Mouse (Mus musculus): ENCODE data around the gene S100pbp.
A peak's percentile ranks its signal among the peaks of the same experiment; 100 is the strongest.

S100pbp gene

DNA sequence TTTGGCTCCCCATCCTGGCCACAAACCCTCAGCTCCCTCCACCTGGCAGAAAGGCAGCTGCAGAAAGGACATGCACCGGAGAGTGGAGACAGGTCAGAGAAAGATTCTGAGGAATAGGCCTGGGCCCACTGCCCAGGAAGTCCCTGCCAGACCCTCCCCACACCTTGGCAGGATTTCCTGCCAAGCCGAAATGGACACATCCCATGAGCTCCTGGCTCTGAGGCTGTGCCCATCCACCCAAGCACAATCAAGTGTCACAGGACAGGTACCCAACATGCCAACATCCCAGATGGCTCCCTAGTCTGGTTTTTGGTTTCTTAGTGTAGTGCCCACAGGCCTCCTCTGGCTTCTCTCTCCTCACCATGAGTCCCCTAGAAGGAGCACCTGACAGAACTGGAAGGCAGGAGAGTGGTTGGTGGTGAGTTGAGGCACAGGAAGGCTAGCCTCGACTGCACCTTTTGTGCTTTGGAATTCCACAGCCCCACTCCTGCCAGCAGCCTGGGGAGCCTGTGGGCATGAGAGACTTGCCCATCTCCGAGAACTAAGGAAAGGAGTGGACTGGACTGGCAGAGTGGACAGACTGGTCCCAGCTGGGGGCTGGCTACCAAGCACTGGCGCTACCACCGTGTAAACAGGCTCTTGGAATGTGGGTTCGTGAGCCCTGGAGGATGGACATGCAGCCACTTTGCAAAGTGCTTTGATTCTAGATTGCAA is 31.0 kb upstream of the S100pbp start:
- no peak for DNase-seq (ENCODE audit: low spot score)

DNA sequence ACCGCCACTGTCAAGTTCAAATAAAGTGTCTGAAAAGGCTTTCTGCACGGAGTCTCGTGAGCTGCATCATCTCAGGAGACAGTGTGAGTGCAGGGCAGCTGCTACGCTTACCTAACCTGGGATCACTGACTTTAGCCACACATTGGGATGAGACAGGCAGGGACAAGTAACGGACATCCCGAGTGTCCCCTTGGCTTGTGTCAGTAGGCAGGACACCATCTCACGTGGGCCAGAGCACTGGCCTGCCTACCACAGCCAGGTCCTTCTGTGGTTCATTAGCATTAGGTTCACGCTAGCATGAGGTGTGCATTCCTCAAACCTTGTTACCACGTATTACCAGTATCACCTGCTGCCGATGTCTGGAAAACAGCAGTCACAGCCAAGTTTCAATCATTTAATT is 29.7 kb upstream of the S100pbp start:
- no peak for DNase-seq (ENCODE audit: low spot score)

DNA sequence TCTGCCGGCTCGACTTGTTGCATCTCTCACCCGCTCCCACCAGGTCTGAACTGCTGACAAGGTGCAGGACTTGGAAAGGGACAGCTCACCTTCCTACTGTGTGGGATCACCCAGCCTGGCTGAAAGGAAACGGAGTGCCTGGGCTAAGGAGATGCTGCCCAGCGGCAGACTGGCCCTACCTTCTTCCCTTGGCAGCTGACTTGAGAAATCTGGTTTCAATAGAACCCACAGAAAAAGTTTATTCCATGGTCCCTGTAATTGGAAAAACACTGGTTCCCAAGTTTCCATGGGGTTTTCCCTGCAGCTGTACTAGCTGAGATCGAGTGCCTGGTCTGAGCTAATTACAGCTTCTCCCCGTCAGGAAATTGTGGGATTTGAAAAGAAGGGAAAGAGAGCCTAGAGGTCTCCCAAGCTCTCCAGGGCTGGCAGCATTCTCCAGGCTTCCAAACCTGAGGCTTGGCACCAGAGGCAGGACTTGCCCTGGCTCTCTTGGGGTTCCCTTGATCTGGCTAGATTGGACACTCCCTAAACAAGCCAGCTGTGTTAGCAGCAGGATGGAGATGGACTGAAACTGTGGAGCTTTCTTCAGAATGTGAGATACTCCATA is 29.1 kb upstream of the S100pbp start:
- DNase-seq (ENCODE audit: low spot score) = no peak

DNA sequence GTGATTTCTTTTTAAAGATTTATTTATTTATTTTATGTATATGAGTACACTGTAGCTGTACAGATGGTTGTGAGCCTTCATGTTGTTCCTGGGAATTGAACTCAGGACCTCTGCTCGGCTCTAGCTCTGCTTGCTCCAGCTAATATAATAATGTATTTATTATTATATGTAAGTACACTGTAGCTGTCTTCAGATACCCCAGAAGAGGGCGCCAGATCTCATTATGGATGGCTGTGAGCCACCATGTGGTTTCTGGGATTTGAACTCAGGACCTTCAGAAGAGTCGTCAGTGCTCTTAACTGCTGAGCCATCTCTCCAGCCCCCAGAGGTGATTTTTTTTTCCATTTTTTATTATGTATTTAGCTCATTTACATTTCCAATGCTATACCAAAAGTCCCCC is 23.0 kb upstream of the S100pbp start:
- DNase-seq (ENCODE audit: low spot score) = peak; percentile 30

DNA sequence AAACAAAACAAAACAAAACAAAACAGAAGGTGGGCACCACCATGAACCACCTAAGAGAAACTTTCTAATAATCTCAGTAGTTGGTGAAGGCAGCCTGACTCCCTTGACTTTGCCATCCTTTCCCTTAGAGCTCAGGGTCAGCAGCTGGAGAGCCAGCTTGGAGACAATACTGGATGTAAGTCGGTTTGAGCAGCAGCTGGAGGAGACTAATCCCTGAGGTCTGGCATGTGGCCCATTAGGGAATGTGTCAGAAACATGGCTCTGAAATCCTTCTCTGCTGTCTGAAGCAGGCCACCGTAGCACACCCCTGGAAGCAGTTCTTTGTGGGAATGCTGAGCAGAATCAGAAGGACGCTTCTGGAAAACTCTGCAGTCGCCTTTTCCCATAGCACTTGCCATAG is 21.9 kb upstream of the S100pbp start:
- DNase-seq (ENCODE audit: low spot score) = no peak

DNA sequence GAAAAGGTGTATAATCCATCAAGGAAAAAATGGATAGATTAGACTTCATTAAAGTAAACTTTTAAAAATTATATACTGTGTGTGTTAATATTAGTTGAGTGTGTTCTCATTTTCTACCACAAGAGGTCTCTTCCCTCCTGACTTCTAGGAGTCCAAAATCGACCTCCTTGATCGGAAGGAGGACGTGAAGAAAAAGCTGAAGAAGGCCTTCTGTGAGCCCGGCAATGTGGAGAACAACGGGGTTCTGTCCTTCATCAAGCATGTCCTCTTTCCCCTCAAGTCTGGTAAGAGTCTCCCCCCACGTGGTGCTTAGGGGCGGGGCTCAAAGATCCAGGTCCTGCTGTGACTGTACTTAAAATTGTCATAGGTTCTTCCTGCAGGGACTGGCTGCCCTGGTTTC is 20.0 kb upstream of the S100pbp start:
- peak; percentile 63 for DNase-seq (ENCODE audit: low spot score)

DNA sequence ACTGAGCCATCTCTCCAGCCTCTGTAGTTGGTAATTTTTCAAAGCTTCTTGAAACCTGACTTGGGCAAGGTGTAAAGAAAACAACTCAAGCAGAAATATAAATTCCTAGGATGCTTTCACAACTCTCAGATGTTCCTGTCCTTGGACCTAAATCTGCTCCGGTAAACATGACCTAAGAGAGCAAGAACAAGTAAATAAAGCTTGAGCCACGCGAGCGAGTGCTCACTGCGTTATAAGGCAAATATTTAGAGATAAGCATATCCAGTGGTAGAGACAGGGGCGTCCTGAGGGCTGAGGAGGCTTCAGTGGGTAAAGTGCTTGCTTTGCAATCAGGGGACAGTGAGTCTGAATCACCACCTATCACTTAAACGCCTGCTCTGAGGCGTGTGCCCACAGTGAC is 17.3 kb upstream of the S100pbp start:
- no peak for DNase-seq (ENCODE audit: low spot score)

DNA sequence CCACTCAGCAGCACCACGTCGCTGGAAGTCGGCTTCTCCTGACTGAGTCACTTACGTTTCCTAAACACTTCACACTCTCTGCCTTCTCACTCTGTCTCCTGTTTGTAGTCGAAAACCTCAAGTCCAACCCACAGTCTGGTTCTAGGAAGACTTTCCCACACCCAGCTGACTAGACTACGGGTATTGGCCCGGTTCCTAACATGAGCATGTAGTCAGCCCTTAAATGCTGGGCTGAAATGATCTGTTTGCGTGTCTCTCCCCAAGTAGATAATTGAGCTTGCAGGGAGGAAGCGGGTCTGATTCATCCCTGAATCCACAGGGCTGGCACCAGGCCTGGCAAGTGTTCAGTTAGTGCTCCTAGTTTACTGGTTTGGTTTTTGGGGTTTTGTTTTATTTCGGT is 15.1 kb upstream of the S100pbp start:
- no peak for DNase-seq (ENCODE audit: low spot score)

DNA sequence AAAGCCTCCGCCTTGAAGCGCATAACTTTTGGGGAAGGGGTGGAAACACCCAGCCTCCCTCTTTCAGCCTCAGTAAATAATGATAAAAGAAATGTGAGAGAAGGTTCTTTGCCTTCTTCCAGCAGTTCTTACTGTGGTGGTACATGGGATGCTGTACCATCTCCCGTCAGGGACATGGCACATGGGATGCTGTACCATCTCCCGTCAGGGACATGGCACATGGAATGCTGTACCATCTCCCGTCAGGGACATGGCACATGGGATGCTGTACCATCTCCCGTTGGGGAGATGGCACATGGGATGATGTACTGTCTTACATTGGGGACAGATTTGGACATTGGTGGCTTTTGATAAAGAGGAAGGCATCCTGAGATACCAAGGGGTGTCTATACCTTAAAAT is 8.0 kb upstream of the S100pbp start:
- DNase-seq (ENCODE audit: low spot score) = no peak

DNA sequence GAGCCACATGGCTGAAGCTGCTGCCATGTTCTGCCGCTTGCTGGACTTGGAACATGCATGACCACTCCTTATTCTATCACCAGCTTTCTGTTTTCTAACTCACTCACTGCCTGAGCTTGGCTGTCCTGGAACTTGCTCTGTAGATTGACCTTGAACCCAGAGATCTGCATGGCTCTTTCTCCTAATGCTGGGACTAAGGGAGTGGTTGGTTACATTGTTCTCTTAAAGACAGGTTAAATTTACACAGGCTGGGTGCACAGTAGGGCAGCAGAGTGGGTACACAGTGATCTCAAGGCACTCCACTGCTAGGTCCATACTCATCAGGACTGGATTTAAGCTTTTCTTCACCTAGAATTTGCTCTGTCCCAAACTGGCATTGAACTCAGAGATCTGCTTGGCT is 4.8 kb upstream of the S100pbp start:
- DNase-seq (ENCODE audit: low spot score) = no peak

DNA sequence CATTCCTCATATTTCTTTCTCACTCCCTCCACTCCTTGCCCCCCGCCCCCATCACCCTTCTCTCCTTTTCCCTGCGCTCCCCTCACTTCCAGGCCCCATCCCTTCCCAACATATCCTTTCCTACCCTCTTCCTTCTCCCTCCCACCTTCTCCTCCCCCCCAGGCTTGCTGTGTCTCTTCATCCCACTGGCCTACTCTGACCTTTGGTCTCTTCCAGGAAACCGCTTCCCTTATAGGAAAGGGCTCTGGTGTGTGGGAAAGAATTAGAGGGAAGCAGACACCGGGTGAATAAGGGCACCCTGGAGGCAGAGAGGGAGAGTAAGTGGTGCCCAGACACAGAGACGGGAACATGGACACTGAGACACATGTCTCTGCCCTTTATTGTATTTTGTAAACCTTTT is 2.2 kb upstream of the S100pbp start:
- no peak for DNase-seq (ENCODE audit: low spot score)

DNA sequence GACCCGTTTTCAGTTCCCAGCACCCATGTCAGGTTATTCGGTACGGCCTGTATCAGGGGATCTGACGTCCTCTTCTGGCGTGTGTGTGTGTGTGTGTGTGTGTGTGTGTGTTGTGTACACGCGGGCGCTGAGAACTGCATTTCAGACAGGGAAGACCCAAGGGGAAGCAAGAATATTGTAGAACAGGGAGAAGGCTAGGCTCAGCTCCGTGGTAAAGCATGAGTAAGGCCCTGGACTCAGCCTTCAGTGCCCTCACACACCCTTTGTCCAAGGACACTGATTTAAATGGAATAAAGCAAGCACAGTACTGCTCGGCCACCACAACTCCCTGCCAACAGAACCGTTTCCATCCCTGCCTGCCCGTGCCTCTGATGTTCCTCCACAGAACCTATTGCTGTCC is 1.0 kb upstream of the S100pbp start:
- DNase-seq (ENCODE audit: low spot score) = peak; percentile 25

DNA sequence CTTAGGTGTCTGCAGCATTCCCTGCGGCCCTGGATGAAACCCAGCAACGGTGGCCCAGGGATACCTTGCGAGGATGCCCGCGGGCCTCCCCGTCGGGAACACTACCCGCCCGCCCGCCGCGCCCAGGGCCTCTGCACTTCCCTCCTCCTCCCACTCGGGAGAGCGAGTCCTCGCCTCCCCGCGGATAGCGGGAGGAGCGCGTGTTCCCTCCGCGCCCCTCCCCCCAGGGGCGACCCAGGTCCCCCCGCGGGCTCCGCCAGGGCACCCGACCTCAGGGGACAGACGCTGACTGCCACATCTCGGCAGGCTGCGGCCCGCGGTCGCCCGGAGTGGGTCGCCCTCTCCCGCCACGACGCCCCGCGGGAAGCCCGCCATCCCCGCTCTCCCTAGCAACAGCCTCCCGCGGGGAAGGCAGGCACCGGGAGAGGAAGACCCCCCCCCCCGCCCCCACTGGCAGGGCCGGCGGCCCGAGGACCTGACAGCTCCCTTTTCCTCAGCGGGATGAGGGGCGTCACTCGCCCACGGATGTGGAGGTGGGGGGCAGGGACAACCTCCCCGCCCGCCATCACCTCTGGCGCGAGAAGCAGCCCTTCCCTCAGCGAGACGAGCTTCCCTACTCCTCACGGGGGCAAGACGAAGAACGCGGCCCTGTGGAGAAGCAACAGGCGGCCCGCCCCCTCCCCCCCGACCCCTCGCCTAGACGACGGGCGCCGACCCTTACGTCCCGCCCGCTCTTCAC is 555 bp downstream of the S100pbp start:
- DNase-seq (ENCODE audit: low spot score) = peak; percentile 59

DNA sequence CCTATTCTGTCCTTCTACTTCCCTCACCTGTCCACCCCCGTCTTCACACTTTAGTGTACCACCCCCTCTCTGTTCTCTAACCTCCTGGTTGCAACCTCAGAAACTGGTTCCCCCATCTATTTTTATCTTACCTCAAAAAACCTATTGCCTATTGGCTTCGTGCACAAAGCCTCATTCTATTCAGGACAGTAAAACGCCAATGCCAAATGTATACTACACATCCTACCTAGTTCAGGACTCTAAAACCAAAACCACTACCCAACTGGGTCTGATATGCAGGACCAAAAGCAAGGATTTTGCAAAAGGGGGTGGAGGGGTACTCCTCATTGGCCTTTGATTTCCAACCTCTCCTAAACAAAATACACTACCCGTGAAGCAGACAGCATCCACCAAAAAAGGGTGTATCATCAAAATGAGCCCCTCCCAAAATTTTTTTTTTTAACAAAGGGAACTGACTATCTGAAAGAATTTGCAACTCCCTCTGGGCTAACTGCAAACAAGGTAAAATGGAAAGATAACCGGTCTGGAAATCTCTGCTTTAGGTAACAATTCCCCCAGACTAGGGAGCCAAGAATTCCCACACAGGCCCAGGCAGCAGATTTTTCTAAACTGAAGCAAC is 1.4 kb downstream of the S100pbp start:
- no peak for DNase-seq (ENCODE audit: low spot score)

DNA sequence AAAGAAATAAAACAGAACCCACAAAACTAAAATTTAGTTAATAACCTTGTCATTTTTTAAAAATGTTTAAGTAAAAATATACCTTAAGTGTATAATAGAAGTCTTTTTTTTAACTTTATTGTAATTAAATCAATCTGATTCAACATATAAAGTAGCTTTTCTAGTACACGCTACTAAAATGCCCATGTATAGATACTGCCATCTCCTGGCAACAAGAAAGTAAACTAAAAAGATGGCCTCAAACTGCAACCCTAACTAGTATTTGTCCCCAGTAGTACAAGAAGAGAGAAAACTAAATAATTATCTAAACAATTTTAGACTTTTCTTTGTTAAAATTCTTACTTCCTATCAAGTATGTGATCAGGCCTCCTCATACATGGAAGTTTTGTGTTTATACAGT is 10.0 kb downstream of the S100pbp start:
- DNase-seq (ENCODE audit: low spot score) = no peak

DNA sequence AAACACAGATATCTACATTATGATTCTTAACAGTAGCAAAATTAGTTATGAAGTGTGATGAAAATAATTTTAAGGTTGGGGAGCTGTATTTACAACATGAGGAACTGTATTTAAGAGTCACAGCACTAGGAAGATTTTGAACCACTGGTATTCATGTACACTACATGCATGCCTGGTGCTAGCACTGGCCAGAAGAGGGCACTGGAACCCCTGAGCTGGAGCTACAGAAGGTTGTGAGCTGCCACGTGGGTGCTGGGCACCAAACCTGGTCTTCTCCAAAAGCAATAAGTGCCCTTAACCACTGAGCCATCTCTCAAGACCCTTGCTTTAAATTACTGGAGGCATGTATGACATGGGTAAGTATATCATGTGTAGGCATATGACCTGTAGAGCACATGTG is 17.0 kb downstream of the S100pbp start:
- no peak for DNase-seq (ENCODE audit: low spot score)

DNA sequence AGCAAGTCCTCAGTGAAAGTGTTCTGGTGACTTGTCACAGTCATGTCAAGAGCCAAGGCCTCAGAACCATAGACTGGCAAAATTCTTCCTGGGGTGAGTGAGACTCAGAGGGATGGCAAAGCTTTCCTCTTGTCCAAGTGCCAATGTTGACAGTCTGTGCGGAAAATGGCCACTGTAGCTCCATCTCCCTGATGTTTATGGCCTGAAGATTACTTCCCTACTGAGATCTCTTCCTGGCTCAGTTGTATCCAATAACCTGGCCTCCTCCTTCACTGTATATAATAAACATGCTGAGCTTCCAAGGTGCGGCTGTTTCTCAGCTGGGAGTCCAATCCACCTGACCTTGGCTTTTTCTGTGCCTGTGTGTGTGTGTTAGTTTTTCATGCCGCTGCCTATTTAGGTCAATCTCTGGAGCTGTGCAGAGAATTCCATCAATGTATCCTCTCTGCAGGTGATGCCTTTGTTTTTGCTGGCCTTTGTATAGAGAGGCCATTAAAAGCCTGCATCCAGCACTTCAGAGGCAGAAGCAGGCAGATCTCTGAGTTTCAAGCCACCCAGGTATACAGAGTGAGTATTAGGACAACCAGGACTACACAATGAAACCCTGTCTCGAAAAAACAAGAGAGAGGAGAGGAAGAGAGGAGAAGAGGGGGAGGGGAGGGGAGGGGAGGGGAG is 27.8 kb downstream of the S100pbp start:
- no peak for DNase-seq (ENCODE audit: low spot score)

DNA sequence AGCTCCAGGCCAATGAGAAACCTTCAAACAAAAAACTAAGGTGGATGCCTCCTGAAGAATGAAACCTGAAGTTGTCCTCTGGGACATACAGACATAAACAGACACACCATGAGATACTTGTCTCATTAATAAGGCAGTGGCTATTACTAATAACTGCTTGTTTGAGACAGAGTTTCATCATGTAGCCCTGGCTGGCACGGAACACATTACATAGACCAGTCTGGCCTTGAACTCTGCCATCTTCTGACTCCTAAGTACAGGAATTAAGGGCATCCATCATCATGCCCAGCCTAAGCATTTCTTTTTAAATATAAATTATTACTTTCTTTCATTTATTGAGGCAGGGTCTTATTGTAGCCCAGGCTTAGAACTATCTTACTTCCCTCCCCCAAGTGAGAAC is 28.5 kb downstream of the S100pbp start:
- DNase-seq (ENCODE audit: low spot score) = no peak

DNA sequence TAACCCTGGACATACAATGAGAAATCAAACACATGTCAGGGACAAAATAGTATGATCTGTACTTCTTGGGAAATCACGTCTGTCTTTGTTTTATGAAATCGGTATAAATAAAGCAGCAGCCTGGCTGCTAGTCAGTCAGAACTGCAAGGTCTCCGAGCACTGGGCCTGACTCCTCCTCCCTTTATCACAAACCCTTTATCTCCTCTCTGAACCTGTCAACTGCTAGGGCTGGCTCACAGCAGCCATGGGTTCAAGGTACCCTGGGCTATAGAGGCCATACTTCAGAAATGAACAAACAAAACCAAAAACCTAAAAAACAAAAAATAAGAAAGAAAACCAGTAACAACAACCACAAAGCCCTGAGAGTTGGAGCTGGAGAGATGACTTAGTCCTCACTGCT is 31.0 kb downstream of the S100pbp start:
- DNase-seq (ENCODE audit: low spot score) = no peak

DNA sequence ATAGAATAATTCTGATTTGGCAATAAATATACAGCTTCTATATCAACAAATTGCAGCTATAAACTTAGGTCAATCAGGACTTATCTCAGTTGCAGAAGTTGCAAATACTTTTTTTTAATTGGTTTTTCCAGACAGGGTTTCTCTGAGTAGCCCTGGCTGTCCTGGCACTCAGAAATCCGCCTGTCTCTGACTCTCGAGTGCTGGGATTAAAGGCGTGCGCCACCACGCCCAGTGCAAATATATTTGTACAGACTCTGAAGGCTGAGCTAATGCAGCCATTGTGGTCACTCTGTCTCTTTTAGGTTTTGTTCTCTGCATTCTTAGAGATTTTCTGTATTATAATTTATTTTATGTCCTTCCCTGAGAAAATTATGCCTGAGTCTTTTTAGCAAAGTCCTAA is 32.0 kb downstream of the S100pbp start:
- no peak for DNase-seq (ENCODE audit: low spot score)

DNA sequence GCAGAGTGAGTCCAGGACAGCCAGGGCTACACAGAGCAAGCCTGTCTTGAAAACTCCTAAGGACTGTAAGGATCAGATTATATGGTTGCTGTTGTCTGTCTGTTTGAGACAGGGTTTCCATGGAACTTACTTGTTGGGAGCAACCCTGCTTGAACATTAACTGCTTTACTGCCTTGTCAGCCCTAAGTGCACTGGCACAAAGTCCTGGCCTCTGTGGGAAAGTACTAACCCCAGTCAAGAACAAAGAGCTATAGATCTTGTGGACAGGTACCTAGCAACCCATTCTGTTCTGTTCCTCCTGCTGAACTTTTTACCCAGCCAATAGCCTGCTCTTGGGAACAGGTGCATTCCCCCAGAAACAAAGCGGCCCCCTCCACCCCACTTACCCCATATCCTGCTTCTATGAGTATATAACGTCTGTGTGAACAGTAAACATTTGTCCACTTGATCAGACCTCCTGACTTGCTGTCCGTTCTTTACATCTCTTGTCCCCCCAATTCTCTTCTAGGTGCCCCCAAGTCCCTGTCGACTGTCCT is 38.2 kb downstream of the S100pbp start:
- no peak for DNase-seq (ENCODE audit: low spot score)

DNA sequence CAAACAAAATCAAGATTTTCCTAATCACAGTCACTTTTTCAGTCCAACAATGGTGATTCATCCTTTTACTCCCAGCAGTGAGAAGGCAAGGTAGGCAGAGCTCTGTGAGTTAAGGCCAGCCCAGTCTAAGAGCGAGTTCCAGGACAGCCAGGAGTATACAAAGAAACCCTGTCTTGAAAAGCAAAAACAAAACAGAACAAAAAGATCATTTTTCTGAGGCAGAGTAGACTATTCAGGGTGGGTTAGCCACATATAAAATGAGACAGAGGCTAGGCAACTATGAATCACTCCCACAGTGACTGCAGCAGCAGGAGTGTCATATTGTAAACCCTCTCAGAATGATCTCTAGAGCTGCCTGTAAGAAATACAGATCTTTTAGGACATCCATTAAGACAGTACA is 40.2 kb downstream of the S100pbp start:
- no peak for DNase-seq (ENCODE audit: low spot score)
